Mouse (Mus musculus): Measurements from ENCODE around the gene Arid5b.

DNA sequence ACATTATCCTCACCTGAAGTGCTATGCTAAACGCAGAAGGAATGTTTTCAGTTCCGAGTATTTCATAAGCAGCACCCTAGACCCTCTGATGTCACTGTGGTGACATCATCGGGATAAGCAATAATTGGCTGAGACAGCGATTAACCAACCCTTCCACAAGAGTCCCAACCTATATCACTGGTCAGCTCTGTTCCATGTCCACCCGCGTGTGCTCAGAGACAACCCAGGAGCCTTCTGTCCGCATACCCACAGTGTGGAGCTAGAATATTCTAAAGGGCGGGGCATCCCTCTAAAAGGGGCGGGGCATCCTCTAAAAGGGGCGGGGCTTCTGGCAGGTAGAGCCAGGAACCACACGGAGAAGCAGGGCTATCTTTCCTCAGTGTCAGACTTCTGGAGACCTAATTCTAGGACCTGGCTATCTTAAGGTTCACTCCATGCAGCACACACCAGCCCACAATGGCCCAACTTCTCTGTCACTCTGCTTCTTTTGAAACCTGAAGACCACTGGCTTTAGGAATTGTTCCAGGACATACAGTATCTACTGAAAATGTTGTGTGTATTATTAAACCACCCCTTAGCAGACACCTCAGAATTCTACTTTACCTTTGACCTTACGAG is 68.4 kb downstream of the Arid5b start:
- TF ChIP-seq CTCF (IDR thresholded peaks at IDR 0.05; ENCODE audit: extremely low read depth, insufficient read depth, insufficient read length, insufficient replicate concordance) (no peak), POLR2A (IDR thresholded peaks at IDR 0.05; ENCODE audit: low read depth, low read length) (no peak)
